8 mouse cellular contexts compared by ENCODE assay signal in genomic region chr7:126847421-126848398, GRCm38 (mm10). TPM values are rescaled to one million over a fixed set of nuclear protein-coding genes. Genes with fewer than 3 reads are reported as not detected.
DNase-seq lines count a peak whose midpoint lies in the region; ATAC-seq lines count a peak whose summit lies in the region.

No protein-coding gene starts in this region.

- intact Hi-C loops in heart, postnatal 14 days (cut with DNase I), result no loop called here

- H3K4me2 ChIP-seq in heart, embryonic 15.5 days, result peak overlapping the region; percentile 97
- H3K4me2 ChIP-seq in intestine, embryonic 15.5 days (replicated peaks), result peak overlapping the region; percentile 99
- peak overlapping the region; percentile 99 for H3K4me2 ChIP-seq in neural tube, embryonic 14.5 days (ENCODE audit: low read depth, low read length)

- peaks cover 37% of the 10 kb centered on the region for H3K27me3 ChIP-seq in heart, embryonic 15.5 days
- H3K27me3 ChIP-seq in intestine, embryonic 15.5 days (replicated peaks), result peaks cover 29% of the 10 kb centered on the region
- H3K27me3 ChIP-seq in neural tube, embryonic 14.5 days (ENCODE audit: control insufficient read depth, insufficient read depth, low read length), result peaks cover 9% of the 10 kb centered on the region

- no peak overlapping the region for H3K27ac ChIP-seq in heart, embryonic 15.5 days
- H3K27ac ChIP-seq in intestine, embryonic 15.5 days, result no peak overlapping the region
- no peak overlapping the region for H3K27ac ChIP-seq in neural tube, embryonic 14.5 days (ENCODE audit: low read depth, low read length)

- peaks cover 19% of the 10 kb centered on the region for H3K4me1 ChIP-seq in heart, embryonic 15.5 days (replicated peaks)
- H3K4me1 ChIP-seq in intestine, embryonic 15.5 days (replicated peaks), result peaks cover 17% of the 10 kb centered on the region
- H3K4me1 ChIP-seq in neural tube, embryonic 14.5 days (ENCODE audit: control insufficient read depth, insufficient read depth, low read length), result peaks cover 8% of the 10 kb centered on the region; the same call in 1 of the 2 replicates

- H3K9me3 ChIP-seq in heart, embryonic 15.5 days (replicated peaks), result no peaks in the 10 kb centered on the region
- H3K9me3 ChIP-seq in intestine, embryonic 15.5 days, result no peaks in the 10 kb centered on the region
- no peaks in the 10 kb centered on the region for H3K9me3 ChIP-seq in neural tube, embryonic 14.5 days (ENCODE audit: control insufficient read depth, low read length)

- 2% methylated on average over 72 of the region's 74 CpGs for WGBS in heart, embryonic 15.5 days
- 1% methylated on average over 73 of the region's 74 CpGs for WGBS in intestine, embryonic 15.5 days
- WGBS in neural tube, embryonic 14.5 days, result under 1% methylated on average over 74 of the region's 74 CpGs

- H3K9ac ChIP-seq in heart, embryonic 15.5 days, result peak overlapping the region; percentile 59
- H3K9ac ChIP-seq in intestine, embryonic 15.5 days, result peak overlapping the region; percentile 52
- peak overlapping the region; percentile 72 for H3K9ac ChIP-seq in neural tube, embryonic 14.5 days (replicated peaks; ENCODE audit: low read depth, low read length)

- peak overlapping the region; percentile 50 for H3K4me3 ChIP-seq in heart, embryonic 15.5 days
- peak overlapping the region; percentile 51 for H3K4me3 ChIP-seq in intestine, embryonic 15.5 days (replicated peaks)
- peak overlapping the region; percentile 52 for H3K4me3 ChIP-seq in neural tube, embryonic 14.5 days (ENCODE audit: low read depth, low read length)

- H3K36me3 ChIP-seq in heart, embryonic 15.5 days, result peaks cover 13% of the 10 kb centered on the region
- H3K36me3 ChIP-seq in intestine, embryonic 15.5 days, result peaks cover 4% of the 10 kb centered on the region; the same call in 1 of the 2 replicates
- H3K36me3 ChIP-seq in neural tube, embryonic 14.5 days (ENCODE audit: control insufficient read depth, insufficient read depth, low read length), result peaks cover 11% of the 10 kb centered on the region

- ATAC-seq in heart, embryonic 15.5 days (replicated peaks; ENCODE audit: insufficient number of reproducible peaks, insufficient read depth, low FRiP score, low read depth), result no peak; the same call in 1 of the 2 replicates
- peak; percentile 34; the same call in 1 of the 2 replicates for ATAC-seq in intestine, embryonic 15.5 days
- peak; percentile 53; the same call in 1 of the 2 replicates for ATAC-seq in neural tube, embryonic 14.5 days (ENCODE audit: low read depth)

- no peak for DNase-seq in heart, postnatal 14 days
- peak; percentile 50 for DNase-seq in ES-CJ7 (ENCODE audit: low read depth, low spot score)
- peak; percentile 81 for DNase-seq in embryo, embryonic 10.5 days (ENCODE audit: low spot score)
- DNase-seq in adipocyte (ENCODE audit: low spot score), result no peak
- DNase-seq in spleen, postnatal 4 days (ENCODE audit: low spot score in 2 of 2), result no peak

RNA-seq across cellular contexts. Expression of gene Doc2a, which starts 0.5 kb away (rescaled TPM):
- polyA plus RNA-seq in heart, embryonic 15.5 days (2015; fragmentation: Nextera tagmentation; extraction: Ambion mirVana), result 0.53 TPM in 1 of 2 replicates, not detected in the other
- not detected for total RNA-seq in heart, postnatal 14 days (2021)
- 0.75 and 1.0 TPM in 2 replicates for polyA plus RNA-seq in intestine, embryonic 15.5 days (2015; fragmentation: Nextera tagmentation; extraction: Ambion mirVana)
- 18.4 and 20.2 TPM in 2 replicates for polyA plus RNA-seq in neural tube, embryonic 14.5 days (2014; fragmentation: Nextera tagmentation; extraction: Ambion mirVana)

RNA-seq across cellular contexts. Expression of gene Hirip3, which starts 14.1 kb away (rescaled TPM):
- 14.3 and 24.2 TPM in 2 replicates for polyA plus RNA-seq in heart, embryonic 15.5 days (2015; fragmentation: Nextera tagmentation; extraction: Ambion mirVana)
- total RNA-seq in heart, postnatal 14 days (2021), result 1 to 10 TPM; 5.4 to 7.4 TPM
- 23.2 and 25.1 TPM in 2 replicates for polyA plus RNA-seq in intestine, embryonic 15.5 days (2015; fragmentation: Nextera tagmentation; extraction: Ambion mirVana)
- 11.0 and 15.2 TPM in 2 replicates for polyA plus RNA-seq in neural tube, embryonic 14.5 days (2014; fragmentation: Nextera tagmentation; extraction: Ambion mirVana)

RNA-seq across cellular contexts. Expression of gene Ino80e, which starts 14.5 kb away (rescaled TPM):
- 50.4 and 56.9 TPM in 2 replicates for polyA plus RNA-seq in heart, embryonic 15.5 days (2015; fragmentation: Nextera tagmentation; extraction: Ambion mirVana)
- total RNA-seq in heart, postnatal 14 days (2021), result 10 to 100 TPM; 21.2 to 21.4 TPM
- polyA plus RNA-seq in intestine, embryonic 15.5 days (2015; fragmentation: Nextera tagmentation; extraction: Ambion mirVana), result 59.1 and 65.9 TPM in 2 replicates
- 86.7 and 92.4 TPM in 2 replicates for polyA plus RNA-seq in neural tube, embryonic 14.5 days (2014; fragmentation: Nextera tagmentation; extraction: Ambion mirVana)

RNA-seq across cellular contexts. Expression of gene 4930451I11Rik, which starts 16.3 kb away (rescaled TPM):
- polyA plus RNA-seq in heart, embryonic 15.5 days (2015; fragmentation: Nextera tagmentation; extraction: Ambion mirVana), result not detected in 2 replicates
- not detected for total RNA-seq in heart, postnatal 14 days (2021)
- polyA plus RNA-seq in intestine, embryonic 15.5 days (2015; fragmentation: Nextera tagmentation; extraction: Ambion mirVana), result not detected in 2 replicates
- polyA plus RNA-seq in neural tube, embryonic 14.5 days (2014; fragmentation: Nextera tagmentation; extraction: Ambion mirVana), result not detected in 2 replicates

RNA-seq across cellular contexts. Expression of gene Taok2, which starts 36.8 kb away (rescaled TPM):
- polyA plus RNA-seq in heart, embryonic 15.5 days (2015; fragmentation: Nextera tagmentation; extraction: Ambion mirVana), result 29.0 and 36.4 TPM in 2 replicates
- total RNA-seq in heart, postnatal 14 days (2021), result 10 to 100 TPM; 61.4 to 61.7 TPM
- polyA plus RNA-seq in intestine, embryonic 15.5 days (2015; fragmentation: Nextera tagmentation; extraction: Ambion mirVana), result 30.8 and 31.9 TPM in 2 replicates
- polyA plus RNA-seq in neural tube, embryonic 14.5 days (2014; fragmentation: Nextera tagmentation; extraction: Ambion mirVana), result 28.9 and 36.5 TPM in 2 replicates

Comparison
In these comparisons a context has a peak if more than half of its experiments do, and no peak if none do; other contexts are left out.
1. DNase-seq: peak in ES-CJ7 (single experiment) and embryo, embryonic 10.5 days (single experiment); none in heart, postnatal 14 days (0 of 2), adipocyte (single experiment) and spleen, postnatal 4 days (0 of 2).
2. Peak in every context shown above with its lines, with median percentiles within 50 percentile points of each other: H3K4me2 ChIP-seq, H3K4me3 ChIP-seq and H3K9ac ChIP-seq.